Mouse (Mus musculus): ENCODE results near the gene Adgrl4.

Adgrl4 gene

DNA sequence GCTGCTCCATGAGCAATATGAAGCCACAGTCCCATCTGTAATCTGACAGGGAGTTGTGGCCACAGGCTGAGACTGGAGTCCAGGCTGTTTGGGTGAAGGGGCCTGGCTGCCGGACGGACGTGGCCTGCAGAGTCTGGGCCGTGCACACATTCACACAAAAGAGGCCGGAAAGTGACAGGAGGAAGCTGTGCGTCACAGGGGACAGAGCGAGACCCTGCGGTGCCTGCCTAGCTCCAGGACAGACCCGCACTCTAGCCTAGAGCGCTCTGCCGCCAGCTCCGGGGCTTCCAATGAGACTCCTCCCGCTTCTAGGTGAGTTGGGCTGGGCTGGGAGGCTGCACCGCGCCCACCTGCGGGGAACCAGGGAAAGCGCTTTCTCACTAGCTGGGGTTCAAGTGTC, at the start of gene Adgrl4:
Adgrl4 (plus strand) TSS at position 195 of the 400 bp plus-strand sequence.
- no peak for DNase-seq (ENCODE audit: low spot score in 2 of 2)

DNA sequence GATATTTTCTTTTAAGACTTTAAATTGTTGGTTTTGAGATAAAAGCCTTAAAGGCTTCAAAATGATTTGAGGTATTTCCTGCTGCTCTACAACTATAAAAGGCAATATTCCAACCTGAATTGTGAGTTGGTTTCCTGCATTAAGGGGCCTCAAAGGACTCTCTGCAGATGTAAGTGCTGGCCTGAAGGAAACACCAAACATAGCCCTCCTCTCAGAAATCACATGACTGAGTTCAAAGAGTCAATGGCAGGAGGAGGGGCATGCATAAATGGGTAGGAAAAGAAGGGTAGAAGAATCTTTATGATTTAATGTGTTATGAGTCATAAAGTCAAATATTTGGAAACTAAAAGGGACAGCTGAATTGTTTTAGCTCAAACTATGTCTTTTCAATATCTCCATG, 46.8 kb upstream of the Adgrl4 start:
- no peak for DNase-seq (ENCODE audit: low spot score in 2 of 2)

DNA sequence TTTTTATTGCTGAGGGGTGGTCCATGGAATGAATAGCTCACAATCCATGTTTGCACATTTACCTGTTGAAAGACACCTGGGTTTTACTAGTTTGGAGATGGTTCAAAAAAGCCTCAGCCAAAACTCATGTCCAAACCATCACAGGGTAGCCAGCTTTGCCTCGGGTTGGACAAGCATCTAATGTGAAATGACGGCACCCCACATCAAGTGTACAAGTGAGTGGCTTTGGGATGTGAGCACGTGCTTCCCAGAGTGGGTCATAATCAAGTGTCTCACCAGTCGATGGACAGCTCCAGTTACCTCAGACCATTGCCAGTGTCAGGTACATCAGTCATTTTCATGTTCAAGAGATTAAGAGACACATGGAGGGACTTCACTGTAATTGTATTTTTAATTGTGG, 44.8 kb upstream of the Adgrl4 start:
- no peak for DNase-seq (ENCODE audit: low spot score in 2 of 2)

DNA sequence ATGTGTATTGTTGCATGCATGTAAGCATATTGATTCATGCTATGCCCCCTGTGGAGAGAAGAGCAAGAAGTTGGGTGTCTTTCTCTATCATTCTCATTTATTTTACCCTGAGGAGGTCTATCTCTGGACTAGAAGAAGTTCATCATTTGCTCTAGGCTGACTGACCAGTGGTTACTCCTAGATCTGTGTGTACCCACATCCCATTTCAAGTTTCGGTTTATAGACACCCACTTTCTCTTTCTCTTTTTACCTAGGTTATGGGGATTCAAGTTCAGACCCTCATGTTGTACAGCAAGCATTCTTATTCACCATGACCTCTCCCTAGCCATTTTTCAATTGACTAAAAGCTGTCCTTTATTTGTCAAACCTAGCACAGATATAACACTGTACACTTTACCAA, 44.4 kb upstream of the Adgrl4 start:
- no peak for DNase-seq (ENCODE audit: low spot score in 2 of 2)

DNA sequence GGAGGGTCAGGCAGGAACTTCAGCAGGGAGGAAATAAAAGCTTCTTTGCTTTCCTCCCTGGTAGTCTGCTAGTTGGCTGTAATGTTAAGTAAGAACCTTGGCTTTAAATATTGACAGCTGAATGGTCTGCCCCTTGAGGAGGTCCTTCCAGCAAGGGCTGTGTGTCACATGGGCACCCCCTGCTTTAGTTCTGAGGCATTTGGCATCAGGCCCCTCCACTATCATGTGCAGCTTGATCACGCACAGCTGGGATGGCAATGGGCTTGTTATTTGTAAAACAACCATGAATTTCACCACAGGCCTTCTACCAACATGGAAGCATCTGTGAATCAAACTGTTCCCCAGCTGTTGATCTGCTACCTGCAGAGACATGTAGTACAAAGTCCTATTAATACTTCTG, 38.4 kb upstream of the Adgrl4 start:
- no peak for DNase-seq (ENCODE audit: low spot score in 2 of 2)

DNA sequence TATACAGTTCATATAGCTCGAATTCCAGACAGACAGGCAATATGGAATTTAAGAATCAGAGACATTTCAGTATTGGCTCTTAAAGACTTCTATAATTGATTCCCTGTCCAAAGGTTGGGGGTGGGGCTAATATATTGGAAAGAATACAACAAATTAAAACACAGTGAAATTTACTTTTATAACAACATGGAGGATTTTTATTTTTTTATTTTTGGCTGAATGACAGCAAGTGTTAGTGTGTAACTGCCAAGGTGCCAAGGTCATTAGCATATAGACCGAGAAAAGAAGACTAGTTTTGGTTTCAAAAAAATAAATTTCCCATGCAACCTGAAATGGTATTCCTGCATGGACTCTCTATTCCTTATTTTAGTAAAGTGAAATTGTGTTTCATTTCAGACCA, 26.7 kb upstream of the Adgrl4 start:
- DNase-seq (ENCODE audit: low spot score in 2 of 2): no peak

DNA sequence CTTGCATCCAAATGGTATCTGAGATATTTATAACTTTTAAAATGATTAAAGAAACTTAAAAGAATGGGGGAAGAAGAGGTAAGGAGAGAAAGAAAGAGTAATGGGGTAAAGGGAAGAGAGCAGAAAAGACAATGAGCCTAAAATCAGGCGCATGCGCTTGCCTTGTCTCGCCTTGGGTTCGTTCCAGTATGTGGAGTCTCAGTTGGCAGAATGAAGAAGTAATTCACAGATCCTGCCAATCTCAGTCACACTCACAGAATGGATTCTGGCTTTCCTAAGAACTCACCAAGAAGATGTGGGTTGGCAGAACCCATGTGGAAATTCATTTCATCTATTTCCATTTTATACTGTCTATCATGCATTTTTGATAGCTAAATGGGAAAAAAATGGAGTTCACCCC, 26.2 kb upstream of the Adgrl4 start:
- DNase-seq (ENCODE audit: low spot score in 2 of 2): no peak

DNA sequence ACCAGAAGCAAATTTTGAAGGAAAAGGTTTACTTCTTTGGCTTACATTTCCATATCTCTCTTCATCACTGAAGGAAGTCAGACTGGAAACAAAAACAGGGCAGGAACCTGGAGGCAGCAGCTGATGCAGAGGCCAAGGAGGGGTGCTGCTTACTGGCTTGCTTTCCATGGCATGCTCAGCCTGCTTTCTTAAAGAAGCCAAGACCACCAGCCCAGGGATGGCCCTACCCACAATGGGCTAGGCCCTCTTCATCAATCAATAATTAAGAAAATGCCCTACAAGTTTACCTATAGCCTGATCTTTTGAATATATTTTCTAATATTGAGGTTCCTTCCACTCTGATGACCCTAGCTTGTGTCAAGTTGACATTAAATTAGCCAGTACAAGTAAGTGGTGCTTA, 20.8 kb upstream of the Adgrl4 start:
- DNase-seq (ENCODE audit: low spot score in 2 of 2): no peak

DNA sequence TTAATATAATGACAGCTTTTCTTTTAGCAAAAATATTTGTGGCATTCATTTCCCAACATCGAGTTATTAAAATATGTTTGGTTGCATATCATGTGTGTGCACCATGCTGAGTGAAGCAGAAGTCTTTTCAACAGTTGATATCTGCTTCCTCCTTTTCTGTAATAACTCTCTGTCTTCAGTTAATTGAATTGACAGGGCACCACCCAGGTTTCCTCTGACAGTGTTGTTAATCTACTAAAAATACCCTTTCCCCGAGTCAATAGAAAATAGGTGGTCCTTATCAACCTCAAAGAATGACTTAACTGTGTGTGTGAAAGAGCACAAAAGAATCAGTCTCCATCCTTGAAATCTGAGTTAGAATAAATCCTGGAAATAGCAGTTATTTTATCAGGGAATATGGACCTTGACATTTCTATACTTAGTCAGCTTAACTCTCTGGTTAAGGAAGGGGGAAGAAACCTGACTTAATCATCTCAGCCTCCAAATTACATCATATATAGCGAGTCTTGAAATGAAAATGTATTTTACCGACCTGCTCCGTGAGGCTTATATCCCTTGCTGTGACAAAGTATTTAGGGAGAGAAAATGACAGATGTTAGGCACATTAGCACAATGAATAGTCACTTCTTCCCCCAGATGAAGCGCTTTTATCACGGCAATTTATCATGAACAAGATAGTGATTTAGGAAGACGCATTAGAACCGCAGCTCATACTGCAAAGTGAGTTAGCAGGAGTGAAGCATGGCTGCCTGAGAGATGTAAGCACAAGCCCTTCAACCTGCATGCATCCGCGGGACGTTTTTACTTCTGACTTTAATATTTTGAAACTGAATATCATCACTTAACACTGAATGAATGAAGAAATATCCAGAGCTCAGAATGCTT, 19.8 kb upstream of the Adgrl4 start:
- DNase-seq (ENCODE audit: low spot score in 2 of 2): no peak

DNA sequence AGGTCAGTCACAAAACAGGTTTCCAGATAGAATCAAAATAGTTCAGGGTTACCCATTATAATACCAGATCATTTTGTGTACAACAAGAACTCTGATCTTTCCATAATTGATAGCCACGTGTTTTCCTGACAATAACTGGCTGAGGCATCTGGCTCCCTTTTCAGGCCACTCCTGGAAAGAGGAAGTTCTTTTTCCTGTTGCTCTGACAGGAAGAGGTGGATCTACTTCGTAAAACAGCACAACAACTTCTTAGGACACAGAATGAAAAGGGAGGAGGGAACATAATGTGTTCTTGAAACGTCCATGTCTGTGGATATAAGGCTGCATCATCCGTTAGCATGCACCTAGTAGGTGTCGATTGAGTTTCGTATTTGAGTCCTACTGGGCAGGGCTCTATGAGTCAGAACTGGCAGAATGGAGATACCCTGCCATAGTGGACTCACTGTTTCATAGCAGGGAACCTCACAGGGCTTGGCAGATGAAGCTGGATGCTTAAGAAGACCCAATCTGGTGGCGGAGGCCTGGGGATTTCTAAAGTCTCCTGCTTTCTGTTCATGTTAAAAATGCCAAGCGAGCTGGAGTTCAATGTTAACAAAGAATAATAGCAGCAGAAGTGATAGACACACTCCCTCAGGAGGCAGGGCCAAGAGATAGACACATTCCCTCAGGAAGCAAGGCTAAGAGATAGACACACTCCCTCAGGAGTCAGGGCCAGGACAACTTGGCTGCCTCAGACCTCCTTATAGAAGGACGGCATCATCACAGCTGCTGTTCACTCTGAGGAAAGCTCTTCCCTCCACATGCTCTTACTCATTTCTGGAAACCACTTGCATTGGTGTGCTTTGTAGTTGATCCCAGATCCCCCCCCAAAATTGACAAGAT, 13.1 kb upstream of the Adgrl4 start:
- no peak for DNase-seq (ENCODE audit: low spot score in 2 of 2)

DNA sequence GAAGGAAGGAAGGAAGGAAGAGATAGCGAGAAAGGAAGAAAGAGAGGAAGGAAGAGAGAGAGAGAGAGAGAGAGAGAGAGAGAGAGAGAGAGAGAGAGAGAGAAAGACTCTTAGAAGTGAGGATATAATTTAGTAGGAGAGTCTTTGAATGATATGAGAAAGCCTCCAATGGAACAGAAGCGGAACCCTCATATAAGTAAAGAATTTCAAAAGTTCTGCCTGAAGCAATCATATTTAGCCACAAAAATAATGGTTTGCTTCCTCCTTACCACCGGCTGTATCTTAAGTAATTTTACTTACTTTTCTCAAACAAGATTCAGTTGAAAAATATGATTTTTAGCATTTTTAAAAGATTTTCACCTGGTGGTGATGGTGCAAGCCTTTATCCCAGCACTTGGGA, 7.6 kb upstream of the Adgrl4 start:
- no peak for DNase-seq (ENCODE audit: low spot score in 2 of 2)

DNA sequence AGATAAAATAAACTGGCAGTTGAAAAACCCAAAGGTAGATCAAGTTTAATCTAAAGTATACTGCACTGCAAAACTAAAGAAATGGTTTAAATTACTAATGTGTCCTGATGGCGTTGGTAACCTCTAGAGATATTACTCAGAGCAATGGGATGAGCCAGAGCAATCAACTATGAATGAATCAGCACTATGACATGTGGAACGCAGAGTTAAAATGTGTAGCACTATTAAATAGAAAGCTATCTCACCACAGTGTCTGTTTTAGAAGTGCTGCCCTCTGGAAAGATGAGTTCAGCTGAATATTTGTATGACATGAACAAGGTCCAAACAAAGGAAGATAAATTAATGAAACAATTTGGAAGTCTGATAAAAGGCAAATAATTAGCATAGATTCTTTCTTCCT, 6.2 kb upstream of the Adgrl4 start:
- no peak for DNase-seq (ENCODE audit: low spot score in 2 of 2)

DNA sequence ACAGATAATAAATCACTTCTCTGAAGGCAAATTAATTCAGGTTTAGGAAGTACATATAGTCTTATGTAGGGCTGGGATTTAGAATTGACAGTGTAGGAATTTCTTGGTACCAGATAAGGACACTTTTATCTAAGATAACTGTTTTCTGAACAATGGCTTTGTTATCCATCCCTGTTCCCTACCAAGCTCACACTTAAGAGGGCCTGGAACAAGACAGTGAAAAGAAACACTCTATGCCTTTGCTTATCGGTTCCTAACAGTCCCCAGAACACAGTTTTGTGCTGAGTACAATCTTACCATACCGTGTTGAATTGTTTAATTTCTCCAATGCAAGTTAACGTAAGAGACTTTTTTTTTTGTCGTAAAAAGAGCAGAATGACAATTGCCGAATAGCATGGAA, 677 bp downstream of the Adgrl4 start:
- no peak for DNase-seq (ENCODE audit: low spot score in 2 of 2)

DNA sequence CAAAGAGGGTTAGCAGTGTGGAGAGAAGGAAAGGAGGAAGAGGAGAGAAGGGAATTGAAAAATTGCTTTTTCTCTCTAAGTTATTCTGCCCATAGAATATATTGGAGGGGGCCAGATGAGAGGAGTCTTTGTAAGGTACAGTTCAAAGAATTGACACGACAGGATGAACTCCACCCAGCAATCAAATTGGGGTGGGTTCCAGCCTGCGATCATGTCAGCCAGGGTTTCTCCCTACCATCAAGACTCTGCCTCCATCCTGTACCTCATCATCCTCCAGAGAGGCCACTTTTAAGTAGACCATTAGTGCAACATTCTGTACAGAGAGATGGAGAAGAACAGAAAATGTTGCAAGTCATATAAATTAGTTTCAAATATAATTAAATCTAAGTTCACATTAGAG, 2.3 kb downstream of the Adgrl4 start:
- DNase-seq (ENCODE audit: low spot score in 2 of 2): no peak

DNA sequence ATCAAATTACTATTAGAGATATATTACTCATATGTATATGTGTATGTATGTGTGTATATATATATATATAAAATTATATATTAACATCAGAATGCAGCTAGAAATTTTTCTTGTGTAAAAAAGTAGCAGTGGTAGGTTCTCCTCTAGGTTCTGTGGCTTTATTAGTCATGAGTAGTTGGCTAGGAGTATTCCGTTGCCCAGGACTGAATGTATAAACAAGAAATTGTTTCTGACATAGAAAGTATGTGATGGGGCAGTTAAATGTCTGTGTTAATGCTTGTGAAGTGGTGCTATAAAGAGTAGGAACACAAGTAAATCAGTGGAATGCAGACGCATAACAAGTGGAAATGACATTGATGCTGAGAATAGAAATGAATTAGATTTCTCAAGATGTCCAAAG, 4.3 kb downstream of the Adgrl4 start:
- DNase-seq (ENCODE audit: low spot score in 2 of 2): no peak

DNA sequence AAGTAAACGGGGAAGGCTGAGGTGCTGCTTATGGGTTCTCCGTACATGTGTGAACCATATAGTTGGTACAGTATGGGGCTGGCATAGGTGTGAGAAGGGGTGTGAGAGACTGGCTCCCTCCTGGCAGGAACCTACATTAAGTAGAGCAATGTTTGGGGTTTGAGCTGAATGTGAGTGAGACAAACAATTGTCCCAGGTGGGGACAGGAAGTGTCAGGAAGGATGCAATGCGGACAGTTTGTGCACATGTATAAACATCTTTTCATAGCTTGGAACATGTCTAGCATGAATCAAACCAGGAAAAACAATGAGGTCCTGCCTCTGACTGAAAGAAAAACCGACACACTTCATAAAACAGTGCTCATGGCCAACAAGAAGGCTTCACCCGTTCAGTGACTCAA, 5.8 kb downstream of the Adgrl4 start:
- no peak for DNase-seq (ENCODE audit: low spot score in 2 of 2)

DNA sequence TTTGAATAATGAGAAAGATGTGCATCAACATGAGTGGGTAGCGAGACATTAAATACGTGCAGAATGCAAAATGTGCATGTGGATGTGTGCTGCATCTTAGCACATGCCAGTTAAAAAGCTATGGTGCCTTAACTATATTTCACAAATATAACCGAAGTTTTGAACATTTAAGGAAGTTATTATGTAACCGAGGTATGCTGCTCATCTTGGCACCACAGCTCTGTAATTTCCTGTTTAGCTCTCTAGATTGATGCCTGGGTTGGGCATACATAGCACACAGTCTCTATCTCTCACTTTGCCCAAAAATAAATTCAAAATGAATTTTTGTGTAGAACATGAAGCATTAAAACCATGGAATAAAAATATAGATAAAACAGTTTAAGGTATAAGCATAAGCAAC, 6.6 kb downstream of the Adgrl4 start:
- DNase-seq (ENCODE audit: low spot score in 2 of 2): no peak

DNA sequence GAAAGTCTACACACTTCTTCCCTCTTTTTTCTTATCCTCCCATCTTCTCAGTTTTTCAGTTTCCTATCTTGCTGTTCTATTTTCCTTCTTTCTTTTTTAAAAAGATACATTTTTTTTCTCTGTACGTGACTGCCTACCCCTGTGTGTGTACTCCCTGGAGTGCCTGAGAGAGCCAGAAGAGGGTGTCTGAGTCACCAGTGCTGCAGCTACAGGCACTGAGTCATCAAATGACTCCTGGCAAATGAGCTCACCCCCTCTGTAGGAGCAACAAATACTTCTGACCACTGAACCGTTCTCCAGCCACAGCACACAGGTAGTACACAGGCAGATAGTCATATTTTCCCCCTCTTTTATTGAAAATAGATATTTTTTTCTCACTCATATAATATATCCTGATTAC, 8.2 kb downstream of the Adgrl4 start:
- no peak for DNase-seq (ENCODE audit: low spot score in 2 of 2)

DNA sequence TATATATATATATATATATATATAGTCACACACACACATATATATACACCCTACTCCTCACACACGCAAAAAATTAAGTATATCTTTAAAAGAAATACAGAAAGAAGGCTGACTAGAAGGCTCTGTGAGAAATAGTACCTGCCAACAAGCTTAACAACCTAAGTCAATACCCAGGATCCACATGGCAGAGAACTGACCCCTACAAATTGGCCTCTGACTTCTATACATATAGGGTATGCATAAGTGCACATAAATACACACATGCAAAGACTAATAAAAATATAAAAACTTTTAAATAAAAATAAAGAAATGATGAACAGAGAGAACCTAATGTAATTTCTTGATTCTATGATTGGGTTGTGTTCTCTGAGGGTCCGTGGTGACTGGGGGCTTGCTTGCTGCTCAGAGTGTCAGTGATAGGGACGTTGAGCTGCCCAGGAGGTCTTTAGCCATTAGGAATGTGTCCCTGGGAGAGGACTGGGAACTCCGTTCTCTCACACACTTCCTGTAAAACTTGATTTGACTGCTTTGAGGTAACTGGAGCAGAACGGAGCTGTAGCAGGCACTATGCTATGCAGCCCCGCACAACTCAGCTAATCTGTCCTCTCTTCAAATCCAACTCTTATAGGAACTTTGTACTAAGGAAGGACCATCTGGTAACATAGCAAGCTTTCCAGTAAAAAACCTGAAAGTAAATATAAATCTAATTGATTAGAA, 17.5 kb downstream of the Adgrl4 start:
- no peak for DNase-seq (ENCODE audit: low spot score in 2 of 2)

DNA sequence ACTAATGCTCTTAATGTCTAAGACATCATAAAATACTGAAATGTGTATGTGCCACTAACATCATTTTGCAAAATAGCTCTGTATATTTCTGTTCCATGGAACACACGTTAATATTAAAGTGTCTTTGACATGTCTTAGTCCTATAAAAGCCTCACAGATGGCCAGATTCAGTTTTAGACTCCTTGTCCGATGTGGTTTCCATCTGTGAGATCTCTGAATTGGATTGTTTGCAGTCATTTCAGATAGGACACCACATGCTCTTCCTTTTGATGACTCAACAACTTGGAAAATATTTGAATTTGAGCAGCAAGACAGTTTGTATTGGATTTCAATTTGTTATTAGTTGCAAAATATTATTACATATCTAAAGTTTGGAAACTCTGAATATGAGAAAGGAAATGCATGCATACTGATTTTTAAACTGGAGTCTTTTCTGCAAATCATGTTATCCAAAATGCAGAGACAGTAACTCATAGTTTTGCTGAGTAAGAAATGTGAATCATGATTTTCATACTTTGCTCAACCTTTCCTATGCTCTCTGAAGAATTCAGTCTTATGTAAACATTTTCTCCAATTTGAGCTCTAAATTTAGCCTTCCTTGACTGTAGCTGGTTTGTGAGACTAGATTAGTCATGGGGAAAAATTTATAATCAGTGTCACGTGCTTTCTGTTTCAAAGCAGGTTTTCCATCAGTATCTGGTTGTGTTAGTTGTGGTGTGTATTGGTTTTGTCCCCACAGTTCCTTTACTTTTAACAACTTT, 21.9 kb downstream of the Adgrl4 start:
- DNase-seq (ENCODE audit: low spot score in 2 of 2): no peak

DNA sequence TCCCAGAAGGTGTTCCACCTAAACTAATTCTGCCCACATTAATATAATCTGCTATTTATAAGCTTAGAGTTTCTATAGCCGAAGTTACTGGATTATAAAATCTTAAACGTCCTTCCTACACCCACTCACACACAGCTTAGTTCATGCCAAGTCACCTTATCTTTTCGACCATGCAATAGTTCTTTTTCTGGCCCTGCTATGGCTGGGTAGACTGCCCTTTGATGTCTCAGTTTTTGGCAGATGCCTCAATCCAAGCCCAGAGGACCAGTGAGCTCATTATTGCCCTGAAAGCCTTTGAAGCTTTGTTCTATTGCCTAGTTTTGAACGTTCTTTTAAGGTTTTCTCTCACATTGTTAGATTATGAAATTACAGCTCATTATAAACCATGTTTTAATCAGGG, 27.5 kb downstream of the Adgrl4 start:
- DNase-seq (ENCODE audit: low spot score in 2 of 2): no peak

DNA sequence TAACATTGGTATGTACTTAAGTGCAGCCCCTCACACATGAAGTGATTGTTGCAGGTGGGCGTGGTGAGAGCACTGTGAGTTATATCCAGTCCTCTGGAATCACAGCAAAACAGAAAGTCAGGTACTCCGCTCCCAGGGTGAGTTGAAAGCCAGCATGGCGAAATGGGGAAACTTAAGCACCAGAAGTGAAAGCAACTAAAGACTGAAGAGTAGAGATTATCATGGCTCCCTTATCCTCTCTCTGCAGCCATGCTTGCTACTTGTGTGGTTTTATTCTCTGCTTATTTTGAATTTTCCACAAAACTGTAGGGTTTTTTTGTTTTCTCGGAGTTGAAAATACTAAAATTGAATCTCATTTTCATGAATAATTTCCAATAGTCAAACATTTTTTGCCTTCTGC, 51.2 kb downstream of the Adgrl4 start:
- DNase-seq (ENCODE audit: low spot score in 2 of 2): no peak

Data from right cerebral cortex, postnatal 36 days (tissue).